Mouse (Mus musculus) lung, embryonic 16.5 days (tissue): ENCODE measurements at regions not wholly inside any gene's neighbourhood (a gene's known extent, or its start where the extent isn't known, plus 50 kb on each side); places are given as distances from the start of the nearest gene placed in this dataset.

ENCODE experiments used
- ATAC-seq: fragments of 200-750 bp; cut with Nextera tagmentation; 2 replicates; pipeline ENCODE4 v1.8.0; 2017; ENCODE audit warnings: low read depth, mild to moderate bottlenecking, moderate library complexity
- H3K27ac ChIP-seq: fragments of 300-500 bp; sonication (generic); 2 replicates; pipeline ENCODE4 v1.5.1; 2014; ENCODE audit warnings: mild to moderate bottlenecking, control low read depth, low read length
- H3K27me3 ChIP-seq: fragments of 300-500 bp; sonication (generic); 2 replicates; pipeline ENCODE4 v1.6.1; 2014; ENCODE audit warnings: low read depth, low read length, mixed read lengths; ENCODE audit not compliant: control insufficient read depth, insufficient read depth
- H3K36me3 ChIP-seq: fragments of 300-500 bp; sonication (generic); 2 replicates; pipeline ENCODE4 v1.6.1; 2014; ENCODE audit warnings: low read length; ENCODE audit not compliant: control insufficient read depth, insufficient read depth
- H3K4me1 ChIP-seq: fragments of 300-500 bp; sonication (generic); replicated peaks from 2 replicates; pipeline ENCODE4 v1.6.1; 2014; ENCODE audit warnings: low read length, mixed read lengths; ENCODE audit not compliant: control insufficient read depth, insufficient read depth
- H3K4me2 ChIP-seq: fragments of 300-500 bp; sonication (generic); 2 replicates; pipeline ENCODE4 v1.6.1; 2014; ENCODE audit warnings: low read depth, low read length, control low read depth
- H3K4me3 ChIP-seq: fragments of 300-500 bp; sonication (generic); 2 replicates; pipeline ENCODE4 v1.5.1; 2014; ENCODE audit warnings: mild to moderate bottlenecking, low read length, control low read depth
- H3K9ac ChIP-seq: fragments of 300-500 bp; sonication (generic); 2 replicates; pipeline ENCODE4 v1.6.1; 2014; ENCODE audit warnings: low read length, control low read depth
- H3K9me3 ChIP-seq: fragments of 300-500 bp; sonication (generic); 2 replicates; pipeline ENCODE4 v1.6.1; 2016; ENCODE audit warnings: low read length; ENCODE audit not compliant: control insufficient read depth
- WGBS: fragments of 180-500 bp; shearing (Covaris S2); extraction: QIAGEN DNeasy Blood & Tissue Kit; methylation state at CpG from one replicate; pipeline ENCODE4 v1.1.7; 2014; 5-methylcytosine and 5-hydroxymethylcytosine counted together

GRCm38 (mm10) chr4:22263903-22264302 lies 93.4 kb upstream of the Fbxl4 start:
- H3K4me2 ChIP-seq = no peak overlapping the region
- no peak overlapping the region for H3K27ac ChIP-seq
- H3K9ac ChIP-seq = no peak overlapping the region
- no peaks in the 10 kb centered on the region for H3K27me3 ChIP-seq
- ATAC-seq = no peak
- H3K4me3 ChIP-seq = no peak overlapping the region
- no peaks in the 10 kb centered on the region for H3K9me3 ChIP-seq
- H3K4me1 ChIP-seq = no peaks in the 10 kb centered on the region
- WGBS = 49% methylated on average over 6 of the region's 6 CpGs
- no peaks in the 10 kb centered on the region for H3K36me3 ChIP-seq

GRCm38 (mm10) chr4:22269064-22269463 lies 88.3 kb upstream of the Fbxl4 start:
- H3K4me2 ChIP-seq = no peak overlapping the region
- no peaks in the 10 kb centered on the region for H3K36me3 ChIP-seq
- 61% methylated on average over 6 of the region's 6 CpGs for WGBS
- no peak overlapping the region for H3K4me3 ChIP-seq
- no peaks in the 10 kb centered on the region for H3K27me3 ChIP-seq
- no peak for ATAC-seq
- H3K9me3 ChIP-seq = no peaks in the 10 kb centered on the region
- H3K27ac ChIP-seq = no peak overlapping the region
- no peaks in the 10 kb centered on the region for H3K4me1 ChIP-seq
- H3K9ac ChIP-seq = no peak overlapping the region

GRCm38 (mm10) chr4:22274178-22274577 lies 83.2 kb upstream of the Fbxl4 start:
- WGBS = 53% methylated on average over 4 of the region's 4 CpGs

GRCm38 (mm10) chr4:22282536-22283323 lies 74.6 kb upstream of the Fbxl4 start:
- Histone ChIP-seq H3K4me2 (no peak overlapping the region), H3K36me3 (no peaks in the 10 kb centered on the region), H3K27me3 (no peaks in the 10 kb centered on the region), H3K27ac (no peak overlapping the region), H3K4me3 (no peak overlapping the region), H3K9me3 (no peaks in the 10 kb centered on the region), H3K4me1 (no peaks in the 10 kb centered on the region), H3K9ac (no peak overlapping the region)
- WGBS = 59% methylated on average over 4 of the region's 4 CpGs
- ATAC-seq = no peak

More at GRCm38 (mm10) chr4:22274178-22274577, 83.2 kb upstream of the Fbxl4 start:
- Histone ChIP-seq H3K4me1 (no peaks in the 10 kb centered on the region), H3K36me3 (no peaks in the 10 kb centered on the region), H3K27ac (no peak overlapping the region), H3K4me2 (no peak overlapping the region), H3K4me3 (no peak overlapping the region), H3K27me3 (no peaks in the 10 kb centered on the region), H3K9me3 (no peaks in the 10 kb centered on the region), H3K9ac (no peak overlapping the region)
- ATAC-seq = no peak

GRCm38 (mm10) chr4:22292169-22292568 lies 65.2 kb upstream of the Fbxl4 start:
- no peaks in the 10 kb centered on the region for H3K4me1 ChIP-seq

GRCm38 (mm10) chr4:22300206-22300605 lies 57.1 kb upstream of the Fbxl4 start:
- ATAC-seq = no peak
- Histone ChIP-seq H3K4me1 (no peaks in the 10 kb centered on the region), H3K4me2 (no peak overlapping the region), H3K27ac (no peak overlapping the region), H3K27me3 (no peaks in the 10 kb centered on the region), H3K9ac (no peak overlapping the region), H3K9me3 (no peaks in the 10 kb centered on the region; the same call in 1 of the 2 replicates), H3K4me3 (no peak overlapping the region), H3K36me3 (no peaks in the 10 kb centered on the region)
- WGBS = 86% methylated on average over 7 of the region's 7 CpGs

More at GRCm38 (mm10) chr4:22292169-22292568, 65.2 kb upstream of the Fbxl4 start:
- no peak overlapping the region for H3K9ac ChIP-seq
- no peak for ATAC-seq
- 67% methylated on average over 3 of the region's 3 CpGs for WGBS
- H3K36me3 ChIP-seq = no peaks in the 10 kb centered on the region
- H3K4me3 ChIP-seq = no peak overlapping the region
- no peaks in the 10 kb centered on the region for H3K9me3 ChIP-seq
- no peak overlapping the region for H3K27ac ChIP-seq
- H3K4me2 ChIP-seq = no peak overlapping the region
- H3K27me3 ChIP-seq = no peaks in the 10 kb centered on the region

- Histone ChIP-seq H3K27me3 (no peaks in the 10 kb centered on the region), H3K36me3 (no peaks in the 10 kb centered on the region), H3K4me2 (no peak overlapping the region), H3K4me1 (no peaks in the 10 kb centered on the region), H3K27ac (no peak overlapping the region), H3K4me3 (no peak overlapping the region), H3K9ac (no peak overlapping the region), H3K9me3 (no peaks in the 10 kb centered on the region; the same call in 1 of the 2 replicates)
- no peak for ATAC-seq
- 80% methylated on average over 9 of the region's 9 CpGs for WGBS
These were observed 56.0 kb upstream of the Fbxl4 start for GRCm38 (mm10) chr4:22301148-22301942.

- H3K4me3 ChIP-seq = no peak overlapping the region
- no peaks in the 10 kb centered on the region for H3K27me3 ChIP-seq
- H3K4me2 ChIP-seq = no peak overlapping the region
- H3K4me1 ChIP-seq = no peaks in the 10 kb centered on the region
- no peak overlapping the region for H3K9ac ChIP-seq
- 69% methylated on average over 4 of the region's 4 CpGs for WGBS
- H3K27ac ChIP-seq = no peak overlapping the region
- H3K9me3 ChIP-seq = no peaks in the 10 kb centered on the region; the same call in 1 of the 2 replicates
- no peaks in the 10 kb centered on the region for H3K36me3 ChIP-seq
- ATAC-seq = no peak
These were observed 55.5 kb upstream of the Fbxl4 start for GRCm38 (mm10) chr4:22301943-22302215.

- Histone ChIP-seq H3K4me1 (no peaks in the 10 kb centered on the region), H3K9ac (no peak overlapping the region), H3K27ac (no peak overlapping the region), H3K4me3 (no peak overlapping the region), H3K27me3 (no peaks in the 10 kb centered on the region), H3K4me2 (no peak overlapping the region), H3K9me3 (no peaks in the 10 kb centered on the region; the same call in 1 of the 2 replicates), H3K36me3 (no peaks in the 10 kb centered on the region)
- WGBS = 66% methylated on average over 1 of the region's 1 CpGs
- ATAC-seq = no peak
These were observed 55.1 kb upstream of the Fbxl4 start for GRCm38 (mm10) chr4:22302262-22302661.
